Mouse (Mus musculus) testis, adult 2 months (tissue): Measurements from ENCODE around the gene Nusap1. TPM values are rescaled to one million over a fixed set of nuclear protein-coding genes. Genes with fewer than 3 reads are reported as not detected.
"Not testable (repeated sequence)": the region's sequence is repeated elsewhere in the genome, so short reads cannot be mapped to it uniquely, and the experiment has no call there.

Experiments used
- H3K27ac ChIP-seq: fragments of 200-500 bp; 2 replicates; pipeline ENCODE4 v1.5.1; 2012; ENCODE audit warnings: low read depth, low read length; ENCODE audit not compliant: control insufficient read depth, insufficient read depth
- H3K27me3 ChIP-seq: fragments of 200-500 bp; 2 replicates; pipeline ENCODE4 v1.6.1; 2012; ENCODE audit warnings: mild to moderate bottlenecking, low read length, moderate library complexity; ENCODE audit not compliant: control insufficient read depth, insufficient read depth
- H3K36me3 ChIP-seq: fragments of 200-500 bp; 2 replicates; pipeline ENCODE4 v1.6.1; 2012; ENCODE audit warnings: mild to moderate bottlenecking, low read length; ENCODE audit not compliant: control insufficient read depth, insufficient read depth
- H3K4me1 ChIP-seq: fragments of 200-500 bp; 2 replicates; pipeline ENCODE4 v1.6.1; 2012; ENCODE audit warnings: low read length; ENCODE audit not compliant: control insufficient read depth, insufficient read depth
- H3K4me3 ChIP-seq: fragments of 200-500 bp; 2 replicates; pipeline ENCODE4 v1.5.1; 2012; ENCODE audit warnings: low read depth, mild to moderate bottlenecking, low read length, moderate library complexity, mixed read lengths; ENCODE audit not compliant: control insufficient read depth
- CTCF ChIP-seq: fragments of 200-500 bp; IDR thresholded peaks from 2 replicates; pipeline ENCODE4 v1.5.1; 2012; ENCODE audit warnings: low read depth, mild to moderate bottlenecking, inconsistent platforms, low read length, moderate library complexity; ENCODE audit not compliant: control insufficient read depth, insufficient read depth, insufficient replicate concordance
- POLR2A ChIP-seq: fragments of 200-500 bp; IDR thresholded peaks from 2 replicates; pipeline ENCODE4 v1.6.1; 2012; ENCODE audit warnings: low read depth, mild to moderate bottlenecking, inconsistent platforms, low read length, moderate library complexity; ENCODE audit not compliant: control insufficient read depth
- polyA plus RNA-seq: library from polyadenylated mRNA; depleted of rRNA; stranded (reverse); fragments of >200 nt; gene quantifications from 2 replicates; pipeline ENCODE4 v1.2.3, GENCODE M21; 2012

Gene Nusap1
- polyA plus RNA-seq, 1 experiment: 7.1 TPM

- H3K36me3 ChIP-seq: peaks cover 1% of the 10 kb centered on the region; the same call in 1 of the 2 replicates
Measured at GRCm38 (mm10) chr2:119605361-119605973, 12.6 kb upstream of the Nusap1 start.

GRCm38 (mm10) chr2:119607023-119607422 is 11.1 kb upstream of the Nusap1 start:
- H3K4me1 ChIP-seq: no peaks in the 10 kb centered on the region
- no peak overlapping the region for H3K4me3 ChIP-seq
- H3K36me3 ChIP-seq: peaks cover 1% of the 10 kb centered on the region; the same call in 1 of the 2 replicates
- no peaks in the 10 kb centered on the region for H3K27me3 ChIP-seq
- no peak for TF ChIP-seq POLR2A
- TF ChIP-seq CTCF: no peak
- H3K27ac ChIP-seq: no peak overlapping the region

More at GRCm38 (mm10) chr2:119605361-119605973, 12.6 kb upstream of the Nusap1 start:
- TF ChIP-seq CTCF: no peak
- TF ChIP-seq POLR2A: no peak
- no peak overlapping the region for H3K4me3 ChIP-seq
- H3K27me3 ChIP-seq: no peaks in the 10 kb centered on the region
- no peak overlapping the region for H3K27ac ChIP-seq
- no peaks in the 10 kb centered on the region for H3K4me1 ChIP-seq

GRCm38 (mm10) chr2:119617841-119618198 is 278 bp upstream of the Nusap1 start:
- Histone ChIP-seq H3K4me3 (peak overlapping the region; percentile 89), H3K27ac (peak overlapping the region; percentile 63), H3K4me1 (no peaks in the 10 kb centered on the region), H3K36me3 (no peaks in the 10 kb centered on the region; the same call in 1 of the 2 replicates), H3K27me3 (no peaks in the 10 kb centered on the region)
- TF ChIP-seq POLR2A: no peak
- TF ChIP-seq CTCF: no peak

- H3K27me3 ChIP-seq, H3K4me1 ChIP-seq, H3K36me3 ChIP-seq: not testable (repeated sequence)
- peak overlapping the region; percentile 79; the same call in 1 of the 2 replicates for H3K27ac ChIP-seq
- peak overlapping the region; percentile 89 for H3K4me3 ChIP-seq
Measured at GRCm38 (mm10) chr2:119619002-119619401, 904 bp downstream of the Nusap1 start.

- H3K4me1 ChIP-seq: no peaks in the 10 kb centered on the region
- H3K4me3 ChIP-seq: no peak overlapping the region
Measured at GRCm38 (mm10) chr2:119621302-119621701, 3.2 kb downstream of the Nusap1 start.

GRCm38 (mm10) chr2:119636781-119637180 is 18.7 kb downstream of the Nusap1 start:
- peaks cover 5% of the 10 kb centered on the region for H3K36me3 ChIP-seq

More at GRCm38 (mm10) chr2:119621302-119621701, 3.2 kb downstream of the Nusap1 start:
- H3K36me3 ChIP-seq: no peaks in the 10 kb centered on the region
- H3K27me3 ChIP-seq: no peaks in the 10 kb centered on the region
- TF ChIP-seq POLR2A: no peak
- TF ChIP-seq CTCF: no peak
- H3K27ac ChIP-seq: no peak overlapping the region

GRCm38 (mm10) chr2:119641214-119641912 is 23.3 kb downstream of the Nusap1 start:
- Histone ChIP-seq H3K4me3 (no peak overlapping the region), H3K27me3 (no peaks in the 10 kb centered on the region), H3K27ac (no peak overlapping the region), H3K4me1 (no peaks in the 10 kb centered on the region), H3K36me3 (peaks cover 5% of the 10 kb centered on the region)
- no peak for TF ChIP-seq CTCF
- TF ChIP-seq POLR2A: no peak

More at GRCm38 (mm10) chr2:119636781-119637180, 18.7 kb downstream of the Nusap1 start:
- TF ChIP-seq POLR2A (no peak), CTCF (no peak)
- H3K27ac ChIP-seq: no peak overlapping the region
- H3K27me3 ChIP-seq: no peaks in the 10 kb centered on the region
- no peak overlapping the region for H3K4me3 ChIP-seq
- no peaks in the 10 kb centered on the region for H3K4me1 ChIP-seq
